Mouse (Mus musculus) C2C12 (cell line): ENCODE measurements around the gene Gli2.

Experiments
- CEBPB ChIP-seq: IDR thresholded peaks from one replicate; pipeline ENCODE4 v1.6.1; 2011; ENCODE audit warnings: low read depth, mild to moderate bottlenecking, control low read depth, moderate library complexity
- CTCF ChIP-seq: IDR thresholded peaks from one replicate; pipeline ENCODE4 v1.5.1; 2011; ENCODE audit not compliant: control insufficient read depth, insufficient read depth, insufficient read length
- FOSL1 ChIP-seq: IDR thresholded peaks from one replicate; pipeline ENCODE4 v1.8.0; 2011; ENCODE audit warnings: mild to moderate bottlenecking, low read length; ENCODE audit not compliant: poor library complexity, insufficient read depth, severe bottlenecking
- MAX ChIP-seq: IDR thresholded peaks from one replicate; pipeline ENCODE4 v1.6.1; 2011; ENCODE audit warnings: mild to moderate bottlenecking, control low read depth
- MYOD1 ChIP-seq: IDR thresholded peaks from one replicate; pipeline ENCODE4 v1.6.1; 2011; ENCODE audit warnings: low read depth; ENCODE audit not compliant: control insufficient read depth, insufficient read length
- MYOG ChIP-seq: IDR thresholded peaks from one replicate; pipeline ENCODE4 v1.6.1; 2011; ENCODE audit not compliant: control insufficient read depth, insufficient read length; ENCODE audit errors: extremely low read depth
- USF1 ChIP-seq: IDR thresholded peaks from one replicate; pipeline ENCODE4 v1.6.1; 2011; ENCODE audit warnings: low read depth, mild to moderate bottlenecking, control low read depth, moderate library complexity

GRCm38 (mm10) chr1:119038436-119038835 lies 15.0 kb downstream of the Gli2 start:
- TF ChIP-seq CTCF: no peak
- no peak for TF ChIP-seq USF1
- TF ChIP-seq CEBPB: no peak
- TF ChIP-seq MYOD1: no peak
- TF ChIP-seq FOSL1: no peak
- no peak for TF ChIP-seq MYOG
- no peak for TF ChIP-seq MAX
